Mouse (Mus musculus) cerebellum, postnatal 36 days (tissue): ENCODE data around the gene Gm5105.

Experiments
- DNase-seq, 2 experiments: peaks; one replicate each; pipeline ENCODE4 v3.0.0; 2021 to 2022; ENCODE audit warnings: mixed read lengths in 2 of 2

The Gm5105 gene

DNA sequence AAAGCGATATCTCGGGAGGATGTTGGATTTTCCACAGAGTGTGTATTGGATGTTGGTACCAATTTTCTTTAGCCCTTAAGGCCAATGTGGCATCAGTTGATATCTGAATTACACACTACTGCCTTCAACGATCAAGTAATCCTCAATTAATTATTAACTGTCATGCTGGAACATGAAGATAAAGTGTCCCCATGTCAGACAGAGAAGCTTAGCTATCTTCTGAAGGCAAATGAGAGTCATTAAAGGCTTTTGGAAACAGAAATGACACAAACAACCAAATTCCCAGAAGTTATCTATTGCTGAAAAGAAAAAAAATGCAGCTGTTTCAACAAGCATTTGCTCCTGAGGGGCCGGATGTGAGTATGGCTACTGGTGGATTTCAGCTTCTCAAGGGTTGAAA, 45.2 kb downstream of the Gm5105 start:
- no peak for DNase-seq

GRCm38 (mm10) chr3:138016810-138017209, 50.4 kb downstream of the Gm5105 start:
- no peak for DNase-seq

- no peak for DNase-seq
These were observed 52.5 kb downstream of the Gm5105 start for GRCm38 (mm10) chr3:138014725-138015124.

GRCm38 (mm10) chr3:138012351-138012750, 54.8 kb downstream of the Gm5105 start:
- DNase-seq = no peak

GRCm38 (mm10) chr3:138008152-138008551, 59.0 kb downstream of the Gm5105 start:
- no peak for DNase-seq

DNA sequence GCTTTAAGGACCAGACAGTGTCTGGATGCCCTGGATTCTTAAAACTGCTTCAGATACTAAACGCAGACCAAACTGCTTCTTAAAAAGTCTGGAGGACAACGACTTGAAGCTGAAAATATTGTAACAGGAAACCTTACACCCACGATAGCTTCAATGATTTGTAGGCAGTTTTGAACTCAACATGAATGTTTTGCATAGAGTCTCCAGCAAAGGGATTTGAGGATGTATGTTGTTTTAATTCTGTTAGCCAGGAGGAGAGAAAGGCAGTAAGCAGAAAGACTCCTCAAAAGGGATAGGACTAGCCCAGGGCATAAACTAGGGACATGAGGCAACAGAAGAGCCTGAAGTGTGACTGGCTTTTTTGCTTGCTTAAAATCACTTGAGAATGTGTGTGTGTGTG, 60.3 kb downstream of the Gm5105 start:
- no peak for DNase-seq

DNA sequence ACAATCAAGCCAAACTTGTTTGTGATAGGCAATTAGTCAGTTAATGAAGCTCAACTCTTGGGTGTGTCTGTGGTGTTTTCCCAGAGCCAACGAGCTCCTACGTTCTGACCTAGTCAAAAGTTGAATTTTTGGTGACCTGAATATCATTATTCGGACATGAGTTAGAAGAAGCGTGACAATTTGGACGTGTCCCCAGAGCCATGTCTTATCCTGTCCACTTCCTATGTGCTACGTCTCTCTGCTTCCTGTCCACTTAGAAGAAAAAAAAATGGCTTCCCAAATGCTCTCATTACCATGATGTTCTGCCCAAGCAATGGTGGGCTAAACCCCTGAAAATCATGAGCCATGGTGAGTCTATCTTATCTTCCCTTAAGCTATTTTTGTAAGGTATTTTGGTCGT, 63.9 kb downstream of the Gm5105 start:
- no peak for DNase-seq

GRCm38 (mm10) chr3:138002545-138002944, 64.6 kb downstream of the Gm5105 start:
- DNase-seq = no peak

DNA sequence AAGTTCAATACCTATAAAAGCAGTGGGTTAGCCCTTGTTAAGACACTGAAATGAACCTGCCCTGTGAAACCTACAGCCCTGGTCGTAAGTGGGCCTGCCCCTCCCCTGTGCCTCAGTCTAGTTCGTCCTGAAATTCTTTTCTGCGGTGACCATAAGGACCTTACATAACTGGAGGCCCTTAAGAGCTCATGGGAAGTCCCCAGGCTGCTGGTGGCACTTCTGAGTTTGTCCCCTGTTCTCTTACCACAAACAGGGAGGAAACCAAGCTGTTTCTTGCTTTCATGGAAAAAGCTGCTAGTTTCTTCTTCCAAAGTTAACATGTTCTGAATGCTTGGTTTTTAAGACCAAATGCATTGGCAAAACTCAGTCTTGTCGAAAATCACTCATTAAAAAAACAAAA, 65.3 kb downstream of the Gm5105 start:
- no peak for DNase-seq

DNA sequence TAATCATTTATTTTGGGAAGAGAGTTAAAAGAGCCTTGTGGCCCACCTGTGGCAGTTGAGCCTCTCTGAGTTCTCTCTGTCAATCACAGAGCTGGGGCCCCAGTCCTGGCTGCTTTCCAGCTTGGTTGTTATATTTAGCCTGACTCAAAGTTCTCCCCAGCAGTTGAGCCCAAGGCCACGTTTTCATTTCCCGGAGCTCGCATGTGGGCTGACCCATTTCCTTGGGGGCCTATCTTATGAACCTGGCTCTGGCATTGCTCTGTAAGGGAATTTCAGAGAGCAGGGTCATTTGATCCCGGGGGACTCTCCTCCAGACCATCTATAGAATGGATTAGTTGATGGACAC, 66.5 kb downstream of the Gm5105 start:
- no peak for DNase-seq

- DNase-seq = no peak
These were observed 67.0 kb downstream of the Gm5105 start for GRCm38 (mm10) chr3:138000062-138000723.

DNA sequence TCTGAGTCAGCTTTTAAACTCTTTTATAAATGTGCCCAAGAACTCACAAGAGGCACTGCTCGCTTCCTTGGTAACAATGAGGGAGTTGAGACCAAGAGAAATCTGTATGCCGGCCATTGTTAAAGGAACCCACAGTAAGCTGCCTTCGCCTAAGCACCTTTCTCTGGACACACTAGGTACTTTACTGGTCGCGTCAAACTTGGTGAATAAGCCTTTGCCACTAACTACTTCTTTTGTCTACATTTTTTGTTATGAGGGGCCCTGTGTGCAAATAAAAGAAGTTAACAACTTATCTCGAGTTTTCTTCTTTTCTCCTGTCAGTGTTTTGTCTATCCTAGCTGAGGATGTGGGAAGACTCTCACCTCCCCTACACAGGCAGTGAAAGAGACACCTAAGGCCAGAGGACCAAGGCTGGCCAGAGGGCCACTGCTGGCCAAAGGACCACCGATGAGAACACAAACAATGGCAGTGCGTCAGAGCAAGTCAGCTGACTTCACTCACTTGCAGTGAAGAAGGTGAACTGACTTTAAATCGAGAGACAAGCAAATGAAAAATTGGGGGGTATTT, 67.9 kb downstream of the Gm5105 start:
- no peak for DNase-seq
